Mouse (Mus musculus): Measurements from ENCODE around the gene Sh2d1a. TPM values are rescaled to one million over a fixed set of nuclear protein-coding genes. Genes with fewer than 3 reads are reported as not detected.

Gene Sh2d1a
- polyA plus RNA-seq (2012; ENCODE audit: insufficient read depth, insufficient read length, missing spikeins), result not detected in 2 replicates

- no peaks in the 10 kb centered on the region for H3K4me1 ChIP-seq (ENCODE audit: control insufficient read depth, insufficient read depth, insufficient read length, low read length)
- H3K4me3 ChIP-seq (ENCODE audit: insufficient read depth, low read depth, low read length), result no peak within 1 kb of the TSS
- no peak within 1 kb of the TSS for H3K27ac ChIP-seq (replicated peaks; ENCODE audit: low read depth, low read length)
Measured at GRCm38 (mm10) chrX:42502291-42503043, at the start of gene Sh2d1a. Sh2d1a (plus strand) TSS chrX:42502453.

DNA sequence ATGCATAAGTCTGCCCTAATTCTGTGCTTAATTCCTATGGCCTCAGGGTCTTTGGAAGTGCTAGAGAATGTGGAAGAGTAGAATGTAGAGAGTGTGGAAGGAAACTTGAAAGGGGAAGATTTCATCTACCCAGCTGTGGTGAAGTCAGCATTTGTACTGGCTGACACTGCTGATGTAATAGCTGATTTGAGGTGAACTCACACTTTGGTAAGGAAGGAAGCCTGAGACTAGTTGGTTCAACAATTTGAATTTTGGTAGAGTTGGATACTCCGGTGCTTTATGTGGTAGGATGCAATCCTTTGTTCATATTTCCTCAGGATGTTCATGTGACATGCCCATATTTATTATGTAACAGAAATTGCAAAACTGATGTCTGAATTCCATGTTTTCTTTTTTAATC lies 49.3 kb upstream of the Sh2d1a start:
- H3K27ac ChIP-seq (replicated peaks; ENCODE audit: low read depth, low read length), result no peak overlapping the region
- H3K4me3 ChIP-seq (ENCODE audit: insufficient read depth, low read depth, low read length), result no peak overlapping the region

DNA sequence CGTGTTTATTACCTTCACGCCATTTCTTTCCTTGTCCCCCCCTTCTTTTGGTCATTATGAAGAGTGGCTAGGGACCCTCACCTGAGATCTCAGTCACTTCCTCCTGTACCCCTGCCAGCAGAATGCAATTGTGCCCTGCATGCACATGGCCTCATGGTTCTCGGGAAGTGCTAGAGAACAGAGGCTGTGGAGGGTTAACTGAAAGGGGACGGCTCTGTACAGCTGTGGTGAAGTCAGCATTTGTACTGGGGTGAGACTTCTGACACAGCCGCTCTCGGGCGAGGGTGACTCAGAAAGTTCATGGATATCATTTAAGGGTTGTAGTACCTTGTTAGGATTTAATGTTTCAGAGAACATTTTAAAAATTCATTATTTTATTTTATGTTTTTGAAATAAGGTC lies 47.7 kb upstream of the Sh2d1a start:
- no peak overlapping the region for H3K4me3 ChIP-seq (ENCODE audit: insufficient read depth, low read depth, low read length)
- H3K4me1 ChIP-seq (ENCODE audit: control insufficient read depth, insufficient read depth, insufficient read length, low read length), result no peaks in the 10 kb centered on the region
- no peak overlapping the region for H3K27ac ChIP-seq (replicated peaks; ENCODE audit: low read depth, low read length)

More for the DNA sequence above, 49.3 kb upstream of the Sh2d1a start:
- no peaks in the 10 kb centered on the region for H3K4me1 ChIP-seq (ENCODE audit: control insufficient read depth, insufficient read depth, insufficient read length, low read length)

DNA sequence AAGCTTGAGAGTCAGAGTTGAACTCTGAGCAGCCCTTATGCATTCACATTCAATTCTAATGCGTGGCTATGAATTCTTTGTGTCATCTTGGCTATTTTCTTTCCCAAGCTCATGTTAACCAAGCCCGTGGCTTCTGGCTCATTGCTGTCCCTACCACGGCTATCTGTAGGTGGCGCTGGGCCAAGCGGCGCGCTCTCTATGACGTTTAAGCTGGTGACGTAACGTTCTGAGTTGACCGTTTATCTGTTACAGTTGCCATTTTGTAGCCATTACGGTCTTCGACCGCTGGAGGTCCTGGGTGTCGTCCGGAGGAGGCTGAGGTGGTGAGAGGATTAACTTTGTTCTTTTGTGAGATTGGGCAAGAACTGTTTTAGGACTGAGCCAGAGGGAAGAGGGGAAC lies 12.8 kb upstream of the Sh2d1a start, which contains the start of gene Tex13c2:
Gene Tex13c2, plus strand, starts transcription at position 246 of the 400 bp plus-strand sequence.
- H3K27ac ChIP-seq (replicated peaks; ENCODE audit: low read depth, low read length), result no peak within 1 kb of the TSS
- H3K4me3 ChIP-seq (ENCODE audit: insufficient read depth, low read depth, low read length), result no peak within 1 kb of the TSS
- H3K4me1 ChIP-seq (ENCODE audit: control insufficient read depth, insufficient read depth, insufficient read length, low read length), result no peaks in the 10 kb centered on the region

- no peaks in the 10 kb centered on the region for H3K4me1 ChIP-seq (ENCODE audit: control insufficient read depth, insufficient read depth, insufficient read length, low read length)
- no peak overlapping the region for H3K4me3 ChIP-seq (ENCODE audit: insufficient read depth, low read depth, low read length)
- no peak overlapping the region for H3K27ac ChIP-seq (replicated peaks; ENCODE audit: low read depth, low read length)
Measured at GRCm38 (mm10) chrX:42490336-42490735, 11.9 kb upstream of the Sh2d1a start.

GRCm38 (mm10) chrX:42500538-42500937 lies 1.7 kb upstream of the Sh2d1a start:
- no peak overlapping the region for H3K27ac ChIP-seq (replicated peaks; ENCODE audit: low read depth, low read length)
- H3K4me1 ChIP-seq (ENCODE audit: control insufficient read depth, insufficient read depth, insufficient read length, low read length), result no peaks in the 10 kb centered on the region
- H3K4me3 ChIP-seq (ENCODE audit: insufficient read depth, low read depth, low read length), result no peak overlapping the region

GRCm38 (mm10) chrX:42511105-42511504 lies 8.9 kb downstream of the Sh2d1a start:
- Histone ChIP-seq H3K27ac (replicated peaks; ENCODE audit: low read depth, low read length) (no peak overlapping the region), H3K4me3 (ENCODE audit: insufficient read depth, low read depth, low read length) (no peak overlapping the region), H3K4me1 (ENCODE audit: control insufficient read depth, insufficient read depth, insufficient read length, low read length) (no peaks in the 10 kb centered on the region)

GRCm38 (mm10) chrX:42512567-42512966 lies 10.3 kb downstream of the Sh2d1a start:
- Histone ChIP-seq H3K4me1 (ENCODE audit: control insufficient read depth, insufficient read depth, insufficient read length, low read length) (no peaks in the 10 kb centered on the region), H3K27ac (replicated peaks; ENCODE audit: low read depth, low read length) (no peak overlapping the region), H3K4me3 (ENCODE audit: insufficient read depth, low read depth, low read length) (no peak overlapping the region)

- Histone ChIP-seq H3K4me3 (ENCODE audit: insufficient read depth, low read depth, low read length) (no peak overlapping the region), H3K27ac (replicated peaks; ENCODE audit: low read depth, low read length) (no peak overlapping the region), H3K4me1 (ENCODE audit: control insufficient read depth, insufficient read depth, insufficient read length, low read length) (no peaks in the 10 kb centered on the region)
Measured at GRCm38 (mm10) chrX:42522868-42523267, 20.6 kb downstream of the Sh2d1a start.

- no peaks in the 10 kb centered on the region for H3K4me1 ChIP-seq (ENCODE audit: control insufficient read depth, insufficient read depth, insufficient read length, low read length)
- H3K4me3 ChIP-seq (ENCODE audit: insufficient read depth, low read depth, low read length), result no peak overlapping the region
- H3K27ac ChIP-seq (replicated peaks; ENCODE audit: low read depth, low read length), result no peak overlapping the region
Measured at GRCm38 (mm10) chrX:42530703-42531102, 28.4 kb downstream of the Sh2d1a start.

DNA sequence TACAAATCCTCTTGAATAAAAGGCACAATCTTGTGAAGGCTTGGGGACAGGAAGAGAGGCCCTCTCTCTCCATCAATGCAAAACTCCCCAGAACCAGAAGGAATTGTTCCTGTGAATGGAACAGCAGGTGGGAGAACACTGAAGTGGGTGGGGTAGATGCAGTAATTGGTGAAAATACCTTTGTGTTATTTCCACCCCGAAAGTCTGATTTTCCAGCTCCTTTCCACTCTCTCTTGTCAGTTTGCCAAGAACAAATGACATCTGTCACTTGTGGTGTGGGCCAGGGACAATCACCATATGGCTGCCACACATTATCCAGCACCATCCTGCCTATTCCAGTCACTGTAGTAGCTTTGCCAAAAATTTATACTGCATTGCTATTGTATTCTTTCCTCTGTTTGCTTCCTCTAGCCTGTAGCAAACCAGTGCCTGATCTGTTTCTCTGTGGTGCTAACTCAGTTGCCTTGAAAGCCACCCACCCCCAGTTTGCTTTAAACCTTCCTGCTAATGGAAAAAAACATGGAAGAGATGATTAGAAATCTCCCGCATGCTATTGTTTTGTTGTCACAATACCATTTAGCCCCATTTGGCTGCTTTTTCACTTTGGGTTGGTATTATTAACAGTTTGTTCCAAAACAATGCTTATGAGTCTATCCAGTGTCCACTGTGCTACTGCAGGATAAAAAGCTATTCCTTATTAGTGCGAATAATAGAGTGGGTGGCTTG lies 37.9 kb downstream of the Sh2d1a start:
- no peak overlapping the region for H3K27ac ChIP-seq (replicated peaks; ENCODE audit: low read depth, low read length)
- H3K4me1 ChIP-seq (ENCODE audit: control insufficient read depth, insufficient read depth, insufficient read length, low read length), result no peaks in the 10 kb centered on the region

DNA sequence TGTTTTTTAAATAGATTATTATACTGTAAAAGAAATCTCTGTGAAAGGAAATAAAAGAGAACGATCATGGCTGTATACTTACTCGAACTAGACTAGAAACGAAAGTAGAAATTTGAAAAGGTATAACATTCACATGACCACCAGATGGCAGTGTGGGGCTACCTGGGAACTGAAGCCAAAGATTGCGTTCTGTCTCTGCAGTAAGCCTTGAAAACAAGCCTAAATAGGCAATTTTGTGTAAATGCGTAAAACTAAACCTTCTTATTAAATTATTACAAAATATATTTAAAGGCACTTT lies 38.5 kb downstream of the Sh2d1a start:
- H3K27ac ChIP-seq (replicated peaks; ENCODE audit: low read depth, low read length), result no peak overlapping the region
- no peak overlapping the region for H3K4me3 ChIP-seq (ENCODE audit: insufficient read depth, low read depth, low read length)
- no peaks in the 10 kb centered on the region for H3K4me1 ChIP-seq (ENCODE audit: control insufficient read depth, insufficient read depth, insufficient read length, low read length)

More for the DNA sequence above, 37.9 kb downstream of the Sh2d1a start:
- H3K4me3 ChIP-seq (ENCODE audit: insufficient read depth, low read depth, low read length), result 0 out of 2 replicates have a peak overlapping the region, but pooled peaks have one; percentile 26

DNA sequence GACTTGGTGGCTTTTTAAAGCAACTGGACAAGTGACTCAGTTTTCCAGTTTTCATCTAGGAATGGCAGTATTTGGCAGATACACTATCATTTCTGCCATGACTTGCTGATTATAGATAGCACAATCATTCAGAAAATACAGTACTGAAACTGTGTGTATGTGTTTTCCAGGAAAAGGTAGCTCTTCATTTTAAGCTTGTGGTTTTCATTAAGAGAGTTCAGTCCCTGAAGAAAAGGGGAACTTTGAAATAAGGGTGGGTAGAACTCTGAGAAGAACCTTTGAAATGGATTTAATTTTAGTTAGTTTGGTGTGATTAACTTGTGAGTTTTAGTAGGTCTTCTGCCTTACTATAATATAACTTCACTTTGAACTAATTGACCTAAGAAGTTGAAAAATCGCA lies 42.8 kb downstream of the Sh2d1a start:
- Histone ChIP-seq H3K4me3 (ENCODE audit: insufficient read depth, low read depth, low read length) (no peak overlapping the region), H3K4me1 (ENCODE audit: control insufficient read depth, insufficient read depth, insufficient read length, low read length) (no peaks in the 10 kb centered on the region), H3K27ac (replicated peaks; ENCODE audit: low read depth, low read length) (no peak overlapping the region)

- no peak overlapping the region for H3K27ac ChIP-seq (replicated peaks; ENCODE audit: low read depth, low read length)
- no peak overlapping the region for H3K4me3 ChIP-seq (ENCODE audit: insufficient read depth, low read depth, low read length)
- H3K4me1 ChIP-seq (ENCODE audit: control insufficient read depth, insufficient read depth, insufficient read length, low read length), result no peaks in the 10 kb centered on the region
Measured at GRCm38 (mm10) chrX:42548513-42548912, 46.3 kb downstream of the Sh2d1a start.

DNA sequence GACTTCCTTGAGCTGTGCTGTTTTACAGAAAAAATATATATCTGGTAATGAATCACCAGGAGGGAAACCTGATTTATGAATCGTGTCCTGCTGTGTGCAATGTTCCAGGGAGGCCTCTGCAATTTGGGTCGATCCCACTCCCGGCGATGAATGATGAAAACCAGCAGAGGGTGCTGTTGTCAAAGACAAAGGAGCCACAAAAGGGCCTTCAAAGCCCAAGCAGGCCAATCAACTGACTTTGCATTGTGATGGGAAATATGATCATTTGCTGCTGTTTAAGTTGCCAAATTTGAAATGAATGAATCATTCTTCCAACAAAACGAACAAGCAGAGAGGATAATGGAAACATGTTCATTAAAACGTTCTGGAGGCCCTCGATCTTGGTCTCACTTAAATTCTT lies 55.0 kb downstream of the Sh2d1a start:
- Histone ChIP-seq H3K4me1 (ENCODE audit: control insufficient read depth, insufficient read depth, insufficient read length, low read length) (no peaks in the 10 kb centered on the region), H3K27ac (replicated peaks; ENCODE audit: low read depth, low read length) (no peak overlapping the region), H3K4me3 (ENCODE audit: insufficient read depth, low read depth, low read length) (no peak overlapping the region)

DNA sequence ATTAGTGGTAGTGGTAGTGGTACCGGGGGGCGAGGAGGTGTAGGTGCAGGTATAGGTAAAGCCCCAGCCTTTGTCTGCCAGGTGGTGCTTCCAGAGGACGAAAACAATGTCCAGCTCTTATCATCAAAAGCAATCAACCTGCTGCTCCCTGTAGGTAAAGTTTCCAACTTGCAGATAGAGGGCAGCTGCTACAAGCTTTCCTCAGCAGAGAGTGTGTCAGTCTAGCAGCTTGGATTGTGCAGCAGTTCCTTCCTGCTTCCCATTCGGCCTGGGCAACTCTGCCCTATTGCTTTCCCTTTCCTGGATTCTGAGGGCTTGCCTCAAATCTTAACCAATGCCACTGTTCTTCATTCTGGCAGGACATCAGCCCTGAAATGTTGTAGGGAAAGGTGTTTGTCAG lies 56.4 kb downstream of the Sh2d1a start:
- H3K27ac ChIP-seq (replicated peaks; ENCODE audit: low read depth, low read length), result no peak overlapping the region
- H3K4me1 ChIP-seq (ENCODE audit: control insufficient read depth, insufficient read depth, insufficient read length, low read length), result no peaks in the 10 kb centered on the region
- no peak overlapping the region for H3K4me3 ChIP-seq (ENCODE audit: insufficient read depth, low read depth, low read length)
